Mouse (Mus musculus) thymus, postnatal 4 days (tissue): ENCODE results near the gene Elf2.

Experiments used
- DNase-seq: peaks from one replicate; pipeline ENCODE4 v3.0.0; 2021

Gene Elf2

DNA sequence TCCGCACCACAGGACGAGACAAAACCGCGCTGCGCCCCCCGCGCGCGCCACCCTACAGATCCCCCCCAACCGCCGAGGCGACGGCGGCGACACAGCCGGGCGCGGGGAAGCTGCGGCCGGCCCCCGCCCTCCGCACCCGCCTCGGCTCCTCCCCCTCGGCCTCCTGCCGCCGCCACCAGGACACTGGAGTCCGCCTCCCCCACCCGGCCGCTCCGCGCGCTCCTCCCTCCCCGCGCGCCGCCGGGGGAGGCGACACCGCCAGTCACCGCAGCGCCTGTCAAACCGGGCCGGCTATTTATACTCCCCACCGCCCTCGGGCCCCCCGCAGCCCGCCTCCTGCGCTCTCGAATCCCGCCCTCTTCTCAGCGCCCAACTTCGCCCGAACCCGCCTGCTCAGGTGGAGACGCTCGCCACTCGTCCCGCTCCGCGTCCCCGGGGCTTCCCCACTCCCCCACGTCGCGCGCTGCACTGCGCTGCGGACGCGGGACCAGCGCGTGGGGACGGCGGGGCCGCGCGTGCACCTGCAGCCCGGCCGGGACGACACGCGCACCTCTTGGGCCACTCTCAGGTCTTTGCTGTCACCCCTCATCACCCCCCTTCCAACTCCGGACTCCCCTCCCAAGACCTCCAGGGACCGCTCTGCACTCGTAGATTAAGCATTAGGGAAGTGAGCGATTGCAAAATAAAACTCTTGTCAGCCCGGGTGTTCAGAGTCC lies at the start of gene Elf2:
TSS of gene Elf2 (minus strand) at position 112 of the 716 bp plus-strand sequence.
- peak; percentile 84 for DNase-seq

- peak; percentile 32 for DNase-seq
Observed at GRCm38 (mm10) chr3:51388904-51389303, 48.4 kb upstream of the Elf2 start.

DNA sequence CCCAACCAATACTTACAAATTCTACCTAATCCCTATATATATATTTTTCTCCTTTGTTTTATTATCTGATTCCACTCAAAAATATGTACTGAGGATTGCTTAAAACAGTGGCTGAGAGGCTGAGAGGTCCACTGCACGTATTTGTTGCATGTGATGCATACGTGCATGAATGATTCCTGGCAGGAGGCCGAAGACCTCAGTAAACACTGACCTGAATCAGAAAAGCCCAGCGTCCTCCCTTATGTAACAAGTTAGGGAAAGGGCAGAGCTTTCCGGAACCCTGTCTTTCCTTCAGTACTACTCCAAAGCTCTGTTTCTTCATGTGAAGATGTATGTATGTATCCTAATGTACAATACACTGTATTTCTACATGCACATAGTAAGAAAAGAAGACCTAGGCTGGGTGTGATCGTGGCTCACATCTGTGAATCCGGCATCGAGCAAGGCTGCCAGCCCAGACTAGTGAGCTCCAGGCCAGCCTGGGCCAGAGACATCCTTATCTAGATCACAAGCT lies 47.5 kb upstream of the Elf2 start:
- DNase-seq, result no peak

GRCm38 (mm10) chr3:51387134-51387451 lies 46.6 kb upstream of the Elf2 start:
- DNase-seq, result no peak

- no peak for DNase-seq
Observed at GRCm38 (mm10) chr3:51386441-51387133, 46.1 kb upstream of the Elf2 start.

DNA sequence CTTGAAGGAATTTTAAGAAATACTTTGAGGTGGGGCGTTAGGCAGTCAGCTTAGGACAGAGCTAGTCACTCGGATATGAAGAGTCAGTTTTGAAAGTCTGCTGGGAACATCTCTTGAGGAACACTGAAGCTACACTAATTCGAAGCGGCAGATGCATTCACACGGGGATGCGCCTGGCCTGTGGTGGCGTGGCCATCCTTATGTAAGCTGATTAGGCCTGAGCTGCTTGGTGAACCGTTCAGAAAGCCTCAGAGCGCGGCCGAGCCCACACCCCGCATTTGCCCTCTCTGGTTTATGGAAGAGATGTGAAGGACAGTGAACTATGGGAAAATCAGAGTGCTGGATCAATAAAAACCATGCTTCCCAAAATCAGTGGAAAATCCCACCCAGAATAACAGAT lies 42.9 kb upstream of the Elf2 start:
- no peak for DNase-seq

DNA sequence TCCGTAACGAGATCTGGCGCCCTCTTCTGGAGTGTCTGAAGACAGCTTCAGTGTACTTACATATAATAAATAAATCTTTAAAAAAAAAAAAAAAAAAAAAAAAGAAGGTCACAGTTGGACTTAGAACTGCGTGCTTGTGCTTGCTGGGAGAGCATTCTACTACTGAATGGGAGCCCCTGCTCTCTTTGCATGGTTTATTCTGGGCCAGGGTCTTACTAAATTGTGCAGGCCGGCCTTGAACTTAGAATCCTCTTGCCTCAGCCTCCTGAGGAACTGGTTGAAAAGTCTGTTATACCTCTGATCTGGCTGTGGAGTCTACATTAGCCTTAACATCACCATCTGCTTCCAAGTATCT lies 40.2 kb upstream of the Elf2 start:
- DNase-seq, result no peak

- no peak for DNase-seq
Observed at GRCm38 (mm10) chr3:51379786-51380659, 39.6 kb upstream of the Elf2 start.

- DNase-seq, result no peak
Observed at GRCm38 (mm10) chr3:51378665-51378946, 38.1 kb upstream of the Elf2 start.

DNA sequence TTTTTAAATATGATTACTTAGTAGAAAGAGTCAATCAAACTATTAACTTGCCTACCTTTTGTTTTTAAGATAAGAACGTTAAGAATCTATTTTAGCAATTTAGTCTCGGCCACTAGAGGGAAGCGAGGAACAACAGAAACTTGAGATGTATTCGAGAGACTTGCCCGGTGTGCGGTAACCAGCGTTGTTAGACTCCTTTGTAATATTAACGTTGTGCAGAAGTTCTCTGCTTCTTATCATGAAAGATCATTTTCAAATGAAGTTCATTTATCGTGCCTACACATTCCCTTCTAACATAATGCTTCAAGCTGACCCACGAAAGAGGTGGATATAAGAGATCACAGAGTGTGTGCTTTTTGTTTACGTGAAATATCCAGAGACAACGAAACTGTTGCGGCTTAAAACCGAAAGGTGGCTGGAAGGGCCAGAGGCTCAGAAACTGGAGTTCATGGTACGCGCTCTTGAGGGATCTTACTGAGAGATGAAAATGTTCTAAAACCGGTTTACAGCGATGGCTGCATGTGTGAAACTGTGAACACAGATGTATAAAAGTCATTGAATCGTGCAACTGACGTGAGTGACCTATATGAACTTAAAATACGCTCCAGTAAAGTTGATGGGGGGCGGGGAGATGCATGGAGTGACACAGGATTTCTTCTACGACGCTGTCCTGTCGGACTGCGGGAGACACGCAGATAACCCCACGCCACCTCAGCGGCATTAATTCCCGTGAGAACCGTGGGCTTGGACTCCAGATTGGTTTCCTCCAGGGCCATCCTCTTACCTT lies 37.6 kb upstream of the Elf2 start:
- peak; percentile 41 for DNase-seq

GRCm38 (mm10) chr3:51375307-51376265 lies 35.1 kb upstream of the Elf2 start:
- peak; percentile 79 for DNase-seq

- no peak for DNase-seq
Observed at GRCm38 (mm10) chr3:51373544-51373943, 33.1 kb upstream of the Elf2 start.

DNA sequence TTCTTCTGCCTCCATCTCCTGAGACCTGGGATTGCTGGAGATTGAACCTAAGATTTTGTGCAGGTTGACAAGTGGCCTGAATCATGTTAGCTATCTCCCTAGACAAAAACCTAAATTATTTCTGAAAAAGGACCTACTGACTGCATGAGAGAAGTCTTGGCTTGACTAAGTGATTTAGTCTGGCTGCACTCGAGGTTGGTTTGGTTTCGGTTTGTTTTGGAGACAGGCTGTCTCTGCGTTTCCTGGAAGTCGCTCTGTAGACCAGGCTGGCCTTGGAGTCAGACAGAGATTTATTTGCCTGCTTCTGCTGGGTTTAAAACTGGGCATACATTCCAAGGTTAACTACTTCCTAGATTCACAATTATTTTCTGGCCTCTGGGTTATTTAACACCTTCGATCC lies 32.4 kb upstream of the Elf2 start:
- DNase-seq, result no peak

DNA sequence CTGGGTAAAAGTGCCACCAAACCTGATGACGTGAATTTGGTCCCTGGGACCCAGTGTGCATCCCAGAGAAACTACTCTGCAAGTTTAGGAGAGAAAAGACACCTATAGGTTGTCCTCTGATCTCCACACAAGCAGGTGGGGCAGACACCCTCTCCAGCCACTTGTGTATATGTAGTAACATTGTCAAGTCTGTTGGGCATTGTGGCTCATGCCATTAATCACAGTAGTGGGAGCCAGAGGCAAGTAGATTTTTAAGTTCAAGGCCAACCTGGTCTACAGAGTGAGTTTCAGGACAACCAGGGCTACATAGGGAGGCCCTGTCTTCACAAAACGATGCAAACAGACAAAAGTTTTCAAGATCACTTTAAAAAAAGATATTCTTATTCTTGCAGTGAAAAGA lies 31.4 kb upstream of the Elf2 start:
- DNase-seq, result no peak

- no peak for DNase-seq
Observed at GRCm38 (mm10) chr3:51368011-51368410, 27.5 kb upstream of the Elf2 start.

- no peak for DNase-seq
Observed at GRCm38 (mm10) chr3:51366926-51367325, 26.5 kb upstream of the Elf2 start.

- DNase-seq, result no peak
Observed at GRCm38 (mm10) chr3:51365517-51365882, 25.0 kb upstream of the Elf2 start.

- peak; percentile 78 for DNase-seq
Observed at GRCm38 (mm10) chr3:51364703-51365516, 24.4 kb upstream of the Elf2 start.

- DNase-seq, result no peak
Observed at GRCm38 (mm10) chr3:51361066-51361465, 20.6 kb upstream of the Elf2 start.

GRCm38 (mm10) chr3:51359558-51360307 lies 19.3 kb upstream of the Elf2 start:
- DNase-seq, result peak; percentile 40
